Mouse (Mus musculus): ENCODE data around the gene Mat1a. TPM values are rescaled to one million over a fixed set of nuclear protein-coding genes. Genes with fewer than 3 reads are reported as not detected.

Mat1a gene
- polyA plus RNA-seq (2015; fragmentation: Nextera tagmentation; extraction: Ambion mirVana), result not detected in 2 replicates

- no peaks in the 10 kb centered on the region for H3K27me3 ChIP-seq (replicated peaks; ENCODE audit: control insufficient read depth, insufficient read depth, low read length)
- H3K4me1 ChIP-seq (ENCODE audit: control insufficient read depth, insufficient read depth, low read depth, low read length), result no peaks in the 10 kb centered on the region
- no peak for ATAC-seq
- H3K27ac ChIP-seq (ENCODE audit: low read depth, low read length), result no peak within 1 kb of the TSS
- H3K4me2 ChIP-seq (ENCODE audit: low read length), result no peak within 1 kb of the TSS
- 79% methylated on average over 10 of the region's 10 CpGs for WGBS
- no peak within 1 kb of the TSS for H3K4me3 ChIP-seq (ENCODE audit: low read length)
- no peaks in the 10 kb centered on the region for H3K9me3 ChIP-seq (ENCODE audit: control insufficient read depth, low read length)
- no peak within 1 kb of the TSS for H3K9ac ChIP-seq (ENCODE audit: low read depth, low read length)
- H3K36me3 ChIP-seq (ENCODE audit: control insufficient read depth, insufficient read depth, low read length), result no peaks in the 10 kb centered on the region
Measured at GRCm38 (mm10) chr14:41104853-41105444, at the start of gene Mat1a. TSS of gene Mat1a (plus strand) at chr14:41105035.

GRCm38 (mm10) chr14:41065168-41065567 is 39.7 kb upstream of the Mat1a start:
- no peak overlapping the region for H3K27ac ChIP-seq (ENCODE audit: low read depth, low read length)
- no peaks in the 10 kb centered on the region for H3K4me1 ChIP-seq (ENCODE audit: control insufficient read depth, insufficient read depth, low read depth, low read length)
- H3K4me3 ChIP-seq (ENCODE audit: low read length), result no peak overlapping the region
- H3K27me3 ChIP-seq (replicated peaks; ENCODE audit: control insufficient read depth, insufficient read depth, low read length), result no peaks in the 10 kb centered on the region
- H3K9ac ChIP-seq (ENCODE audit: low read depth, low read length), result no peak overlapping the region
- H3K4me2 ChIP-seq (ENCODE audit: low read length), result no peak overlapping the region
- no peaks in the 10 kb centered on the region for H3K9me3 ChIP-seq (ENCODE audit: control insufficient read depth, low read length)
- ATAC-seq, result no peak
- WGBS, result 54% methylated on average over 2 of the region's 2 CpGs
- no peaks in the 10 kb centered on the region for H3K36me3 ChIP-seq (ENCODE audit: control insufficient read depth, insufficient read depth, low read length)

- Histone ChIP-seq H3K27ac (ENCODE audit: low read depth, low read length) (no peak overlapping the region), H3K9me3 (ENCODE audit: control insufficient read depth, low read length) (no peaks in the 10 kb centered on the region), H3K4me3 (ENCODE audit: low read length) (no peak overlapping the region), H3K9ac (ENCODE audit: low read depth, low read length) (no peak overlapping the region), H3K4me2 (ENCODE audit: low read length) (no peak overlapping the region), H3K4me1 (ENCODE audit: control insufficient read depth, insufficient read depth, low read depth, low read length) (no peaks in the 10 kb centered on the region), H3K27me3 (replicated peaks; ENCODE audit: control insufficient read depth, insufficient read depth, low read length) (no peaks in the 10 kb centered on the region), H3K36me3 (ENCODE audit: control insufficient read depth, insufficient read depth, low read length) (no peaks in the 10 kb centered on the region)
- no peak for ATAC-seq
- WGBS, result 5% methylated on average over 1 of the region's 1 CpGs
Measured at GRCm38 (mm10) chr14:41066416-41066815, 38.4 kb upstream of the Mat1a start.

GRCm38 (mm10) chr14:41069108-41069507 is 35.7 kb upstream of the Mat1a start, which contains the start of gene Dydc2:
TSS of gene Dydc2 (minus strand) at chr14:41069208.
- Histone ChIP-seq H3K4me2 (ENCODE audit: low read length) (no peak within 1 kb of the TSS), H3K9me3 (ENCODE audit: control insufficient read depth, low read length) (no peaks in the 10 kb centered on the region), H3K27ac (ENCODE audit: low read depth, low read length) (no peak within 1 kb of the TSS), H3K9ac (ENCODE audit: low read depth, low read length) (no peak within 1 kb of the TSS), H3K4me1 (ENCODE audit: control insufficient read depth, insufficient read depth, low read depth, low read length) (peaks cover 4% of the 10 kb centered on the region), H3K4me3 (ENCODE audit: low read length) (no peak within 1 kb of the TSS), H3K27me3 (replicated peaks; ENCODE audit: control insufficient read depth, insufficient read depth, low read length) (no peaks in the 10 kb centered on the region), H3K36me3 (ENCODE audit: control insufficient read depth, insufficient read depth, low read length) (no peaks in the 10 kb centered on the region)
- ATAC-seq, result no peak

GRCm38 (mm10) chr14:41070343-41070742 is 34.5 kb upstream of the Mat1a start:
- no peak overlapping the region for H3K4me2 ChIP-seq (ENCODE audit: low read length)
- no peaks in the 10 kb centered on the region for H3K9me3 ChIP-seq (ENCODE audit: control insufficient read depth, low read length)
- H3K9ac ChIP-seq (ENCODE audit: low read depth, low read length), result no peak overlapping the region
- 84% methylated on average over 3 of the region's 3 CpGs for WGBS
- H3K36me3 ChIP-seq (ENCODE audit: control insufficient read depth, insufficient read depth, low read length), result no peaks in the 10 kb centered on the region
- H3K4me1 ChIP-seq (ENCODE audit: control insufficient read depth, insufficient read depth, low read depth, low read length), result peaks cover 4% of the 10 kb centered on the region
- no peak overlapping the region for H3K27ac ChIP-seq (ENCODE audit: low read depth, low read length)
- H3K4me3 ChIP-seq (ENCODE audit: low read length), result no peak overlapping the region
- no peaks in the 10 kb centered on the region for H3K27me3 ChIP-seq (replicated peaks; ENCODE audit: control insufficient read depth, insufficient read depth, low read length)
- ATAC-seq, result no peak

GRCm38 (mm10) chr14:41072229-41072943 is 32.4 kb upstream of the Mat1a start, which contains the start of gene Dydc1:
TSS of gene Dydc1 (plus strand) at chr14:41072911.
- H3K9ac ChIP-seq (ENCODE audit: low read depth, low read length), result peak within 1 kb of the TSS; percentile 55
- ATAC-seq, result peak; percentile 98
- H3K27ac ChIP-seq (ENCODE audit: low read depth, low read length), result no peak within 1 kb of the TSS
- H3K27me3 ChIP-seq (replicated peaks; ENCODE audit: control insufficient read depth, insufficient read depth, low read length), result no peaks in the 10 kb centered on the region
- H3K36me3 ChIP-seq (ENCODE audit: control insufficient read depth, insufficient read depth, low read length), result no peaks in the 10 kb centered on the region
- peak within 1 kb of the TSS; percentile 90 for H3K4me2 ChIP-seq (ENCODE audit: low read length)
- WGBS, result 11% methylated on average over 23 of the region's 23 CpGs
- H3K4me3 ChIP-seq (ENCODE audit: low read length), result peak within 1 kb of the TSS; percentile 50
- peaks cover 4% of the 10 kb centered on the region for H3K4me1 ChIP-seq (ENCODE audit: control insufficient read depth, insufficient read depth, low read depth, low read length)
- no peaks in the 10 kb centered on the region for H3K9me3 ChIP-seq (ENCODE audit: control insufficient read depth, low read length)

GRCm38 (mm10) chr14:41072944-41073275 is 31.9 kb upstream of the Mat1a start:
- peak overlapping the region; percentile 90 for H3K4me2 ChIP-seq (ENCODE audit: low read length)

GRCm38 (mm10) chr14:41082408-41082807 is 22.4 kb upstream of the Mat1a start:
- Histone ChIP-seq H3K27ac (ENCODE audit: low read depth, low read length) (no peak overlapping the region), H3K9ac (ENCODE audit: low read depth, low read length) (no peak overlapping the region), H3K4me1 (ENCODE audit: control insufficient read depth, insufficient read depth, low read depth, low read length) (no peaks in the 10 kb centered on the region), H3K4me2 (ENCODE audit: low read length) (no peak overlapping the region), H3K9me3 (ENCODE audit: control insufficient read depth, low read length) (no peaks in the 10 kb centered on the region), H3K36me3 (ENCODE audit: control insufficient read depth, insufficient read depth, low read length) (no peaks in the 10 kb centered on the region), H3K4me3 (ENCODE audit: low read length) (no peak overlapping the region), H3K27me3 (replicated peaks; ENCODE audit: control insufficient read depth, insufficient read depth, low read length) (no peaks in the 10 kb centered on the region)
- ATAC-seq, result no peak
- 94% methylated on average over 2 of the region's 2 CpGs for WGBS

More at GRCm38 (mm10) chr14:41072944-41073275, 31.9 kb upstream of the Mat1a start:
- no peaks in the 10 kb centered on the region for H3K36me3 ChIP-seq (ENCODE audit: control insufficient read depth, insufficient read depth, low read length)
- no peak for ATAC-seq
- H3K9ac ChIP-seq (ENCODE audit: low read depth, low read length), result peak overlapping the region; percentile 55
- H3K27ac ChIP-seq (ENCODE audit: low read depth, low read length), result no peak overlapping the region
- H3K9me3 ChIP-seq (ENCODE audit: control insufficient read depth, low read length), result no peaks in the 10 kb centered on the region
- H3K4me1 ChIP-seq (ENCODE audit: control insufficient read depth, insufficient read depth, low read depth, low read length), result peaks cover 4% of the 10 kb centered on the region
- peak overlapping the region; percentile 50 for H3K4me3 ChIP-seq (ENCODE audit: low read length)
- H3K27me3 ChIP-seq (replicated peaks; ENCODE audit: control insufficient read depth, insufficient read depth, low read length), result no peaks in the 10 kb centered on the region
- 1% methylated on average over 8 of the region's 8 CpGs for WGBS

DNA sequence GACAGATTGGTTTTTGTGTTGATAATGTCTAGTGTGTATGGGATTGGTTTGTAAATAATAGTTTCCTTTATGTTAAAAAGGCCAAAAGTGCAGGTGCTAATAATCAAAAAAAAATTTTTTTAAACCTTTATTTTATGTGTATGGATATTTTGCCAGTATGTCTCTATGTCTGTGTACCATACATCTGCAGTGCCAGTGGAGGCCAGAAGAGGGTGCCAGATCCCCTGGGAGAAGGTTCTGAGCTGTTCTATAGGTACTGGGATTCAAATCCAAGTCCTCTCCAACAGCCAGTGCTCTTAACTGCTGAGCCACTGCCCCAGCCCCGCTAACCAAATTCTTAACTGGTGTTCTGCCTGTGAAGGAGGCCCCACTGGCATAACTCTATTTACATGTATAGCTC is 17.3 kb upstream of the Mat1a start:
- no peaks in the 10 kb centered on the region for H3K9me3 ChIP-seq (ENCODE audit: control insufficient read depth, low read length)
- H3K27me3 ChIP-seq (replicated peaks; ENCODE audit: control insufficient read depth, insufficient read depth, low read length), result no peaks in the 10 kb centered on the region
- ATAC-seq, result no peak
- H3K4me2 ChIP-seq (ENCODE audit: low read length), result no peak overlapping the region
- no peaks in the 10 kb centered on the region for H3K36me3 ChIP-seq (ENCODE audit: control insufficient read depth, insufficient read depth, low read length)
- no peak overlapping the region for H3K9ac ChIP-seq (ENCODE audit: low read depth, low read length)
- no peak overlapping the region for H3K27ac ChIP-seq (ENCODE audit: low read depth, low read length)
- 100% methylated on average over 1 of the region's 1 CpGs for WGBS
- H3K4me1 ChIP-seq (ENCODE audit: control insufficient read depth, insufficient read depth, low read depth, low read length), result no peaks in the 10 kb centered on the region
- no peak overlapping the region for H3K4me3 ChIP-seq (ENCODE audit: low read length)
